Mouse (Mus musculus) heart, postnatal 10 days (tissue): ENCODE results near the gene Aldh3b3. TPM values are rescaled to one million over a fixed set of nuclear protein-coding genes. Genes with fewer than 3 reads are reported as not detected.
A peak's percentile ranks its signal among the peaks of the same experiment; 100 is the strongest.

Source experiments
- DNase-seq, 2 experiments: peaks; one replicate each; pipeline ENCODE4 v3.0.0; 2021
- intact Hi-C: fragments of 180-260 bp; cut with DNase I; formaldehyde crosslinking; loops from one replicate; pipeline ENCODE4 v1.15.1; 2025
- total RNA-seq, 2 experiments: library from RNA; stranded (reverse); gene quantifications; 2 replicates each; pipeline ENCODE4 v1.2.3; 2021

Aldh3b3 gene
- total RNA-seq, 2 experiments from 2014 or later = 0.10 to 0.24 TPM

- intact Hi-C loops = no loop called here
- DNase-seq = no peak
Measured at GRCm38 (mm10) chr19:3999121-3999730, 40.8 kb downstream of the Aldh3b3 start.

- DNase-seq = peak; percentile 98
- intact Hi-C loops = no loop called here
Measured at GRCm38 (mm10) chr19:4000119-4000900, 41.9 kb downstream of the Aldh3b3 start, which contains the start of the genes Nudt8 and Gm49405. Gene Nudt8 (plus strand): TSS chr19:4000580. Gene Gm49405 (plus strand): TSS chr19:4000626.

GRCm38 (mm10) chr19:4000949-4001525 lies 42.6 kb downstream of the Aldh3b3 start:
- intact Hi-C loops = no loop called here
- no peak for DNase-seq

- DNase-seq = no peak
- intact Hi-C loops = no loop called here
Measured at GRCm38 (mm10) chr19:4001752-4002151, 43.3 kb downstream of the Aldh3b3 start.

GRCm38 (mm10) chr19:4003112-4003511 lies 44.7 kb downstream of the Aldh3b3 start, which contains the start of gene Doc2g:
Gene Doc2g (plus strand): TSS chr19:4003313.
- peak; percentile 43 to 64 for DNase-seq
- intact Hi-C loops = no loop called here

GRCm38 (mm10) chr19:4003641-4004040 lies 45.2 kb downstream of the Aldh3b3 start:
- no peak for DNase-seq
- intact Hi-C loops = no loop called here

- intact Hi-C loops = no loop called here
- DNase-seq = no peak
Measured at GRCm38 (mm10) chr19:4004331-4004730, 45.9 kb downstream of the Aldh3b3 start.

GRCm38 (mm10) chr19:4005091-4005490 lies 46.6 kb downstream of the Aldh3b3 start:
- DNase-seq = no peak
- intact Hi-C loops = no loop called here

GRCm38 (mm10) chr19:4005971-4006370 lies 47.5 kb downstream of the Aldh3b3 start:
- no peak for DNase-seq
- intact Hi-C loops = no loop called here

- intact Hi-C loops = no loop called here
- DNase-seq = no peak
Measured at GRCm38 (mm10) chr19:4011086-4011485, 52.6 kb downstream of the Aldh3b3 start.

GRCm38 (mm10) chr19:4012432-4013022 lies 54.1 kb downstream of the Aldh3b3 start, which contains the start of gene Ndufv1:
Gene Ndufv1 (minus strand): TSS chr19:4012806.
- intact Hi-C loops = loop anchor here (1.0 kb wide), 1 partner anchor 66 kb away; no protein-coding TSS in a partner anchor
- DNase-seq = peak; percentile 98

GRCm38 (mm10) chr19:4013066-4013465 lies 54.6 kb downstream of the Aldh3b3 start:
- no peak for DNase-seq
- intact Hi-C loops = no loop called here

GRCm38 (mm10) chr19:4014802-4015201 lies 56.4 kb downstream of the Aldh3b3 start:
- DNase-seq = no peak
- intact Hi-C loops = loop anchor here (5.0 kb wide), 3 partner anchors 67 to 212 kb away; partner anchors contain the start of genes Cabp2 and Coro1b

- intact Hi-C loops = loop anchor here (5.0 kb wide), 3 partner anchors 67 to 212 kb away; partner anchors contain the start of genes Cabp2 and Coro1b
- DNase-seq = no peak
Measured at GRCm38 (mm10) chr19:4015635-4016034, 57.2 kb downstream of the Aldh3b3 start.

- intact Hi-C loops = loop anchor here (5.0 kb wide), 3 partner anchors 64 to 209 kb away; partner anchors contain the start of genes Cabp2 and Coro1b
- no peak for DNase-seq
Measured at GRCm38 (mm10) chr19:4017921-4018587, 59.6 kb downstream of the Aldh3b3 start.

- intact Hi-C loops = loop anchor here (1.0 to 5.0 kb wide), 4 partner anchors 28 to 208 kb away; partner anchors contain the start of genes Cabp2 and Coro1b
- DNase-seq = peak; percentile 92 to 93
Measured at GRCm38 (mm10) chr19:4018743-4019583, 60.5 kb downstream of the Aldh3b3 start.
